Mouse (Mus musculus): ENCODE measurements around the gene Asap2.

- TF ChIP-seq CTCF (IDR thresholded peaks at IDR 0.05; ENCODE audit: control insufficient read depth, insufficient read depth, low read length) = no peak
- no peak for TF ChIP-seq POLR2A (IDR thresholded peaks at IDR 0.05; ENCODE audit: borderline replicate concordance, control insufficient read depth, low read depth, low read length)
Observed at GRCm38 (mm10) chr12:21265501-21265900, 275.2 kb downstream of the Asap2 start.

Measured in bone marrow, adult 2 months (tissue).